Mouse (Mus musculus): ENCODE measurements around the gene Cacna1g.

DNA sequence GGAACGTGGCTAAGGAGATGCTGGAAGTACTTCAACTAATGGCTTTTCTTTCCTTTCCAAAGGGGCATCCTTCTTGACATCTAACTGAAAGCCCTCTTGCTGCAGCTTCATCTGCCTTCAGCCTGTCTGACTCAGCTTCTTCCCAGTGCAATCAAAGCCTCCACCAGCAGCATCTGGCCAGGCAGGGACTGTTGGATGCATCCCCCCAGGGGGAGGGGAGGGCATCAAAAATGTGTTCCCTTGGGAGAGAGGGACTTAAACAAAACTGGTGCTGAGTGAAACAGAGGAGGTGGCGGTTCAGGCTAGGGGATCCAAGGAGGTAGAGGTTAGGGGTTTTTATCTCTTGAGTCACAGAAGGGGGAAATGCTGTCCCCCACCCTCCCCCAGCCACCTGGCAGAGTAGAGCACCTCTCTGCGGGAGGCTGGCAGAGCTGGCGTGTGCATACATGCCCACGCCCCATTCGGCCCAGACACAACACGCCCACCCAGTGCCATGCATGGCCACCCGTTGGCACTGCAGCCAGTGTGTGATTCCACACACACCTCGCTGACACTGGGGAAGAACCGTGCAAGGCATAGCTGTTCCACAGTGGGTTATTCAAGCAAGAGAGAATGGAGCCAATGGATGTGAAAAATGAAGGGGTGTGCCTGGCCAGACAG, 18.7 kb downstream of the Cacna1g start:
- TF ChIP-seq POLR2A (IDR thresholded peaks at IDR 0.05; ENCODE audit: borderline replicate concordance, extremely low read depth, insufficient read depth, insufficient read length, poor library complexity, severe bottlenecking) (no peak), CTCF (IDR thresholded peaks at IDR 0.05; ENCODE audit: borderline replicate concordance, extremely low read depth, insufficient read depth, insufficient read length) (no peak)
